In genomic region chr8:77724046-77724930, GRCm38 (mm10) we compare ENCODE assay signal across 8 mouse cellular contexts. TPM values are rescaled to one million over a fixed set of nuclear protein-coding genes. Genes with fewer than 3 reads are reported as not detected.
A peak's percentile ranks its signal among the peaks of the same experiment; 100 is the strongest.
DNase-seq lines count a peak whose midpoint lies in the region; ATAC-seq and TF ChIP-seq lines count a peak whose summit lies in the region.

Gene Ednra (minus strand): TSS chr8:77724464.

- 3% methylated on average over 27 of the region's 27 CpGs for WGBS in forebrain, embryonic 16.5 days

- peaks cover 11% of the 10 kb centered on the region for H3K4me1 ChIP-seq in E14TG2a.4 (replicated peaks; ENCODE audit: low read depth, low read length)
- H3K4me1 ChIP-seq in forebrain, embryonic 16.5 days (replicated peaks; ENCODE audit: control insufficient read depth, insufficient read depth, low read length): peaks cover 9% of the 10 kb centered on the region

- no peak for TF ChIP-seq CTCF in E14TG2a.4 (conservative IDR thresholded peaks at IDR 0.05; ENCODE audit: low read length)

- H3K9me3 ChIP-seq in E14TG2a.4 (ENCODE audit: low read length): no peaks in the 10 kb centered on the region
- H3K9me3 ChIP-seq in forebrain, embryonic 16.5 days (ENCODE audit: control insufficient read depth, low read length): no peaks in the 10 kb centered on the region

- peak within 1 kb of the TSS; percentile 66 for H3K4me2 ChIP-seq in forebrain, embryonic 16.5 days (ENCODE audit: low read length)

- peak within 1 kb of the TSS; percentile 30 for H3K9ac ChIP-seq in forebrain, embryonic 16.5 days (replicated peaks; ENCODE audit: low read depth, low read length)

- H3K27me3 ChIP-seq in E14TG2a.4 (ENCODE audit: insufficient read depth, low read length): peaks cover 34% of the 10 kb centered on the region
- H3K27me3 ChIP-seq in forebrain, embryonic 16.5 days (replicated peaks; ENCODE audit: control insufficient read depth, insufficient read depth, low read length): no peaks in the 10 kb centered on the region

- H3K4me3 ChIP-seq in E14TG2a.4 (replicated peaks; ENCODE audit: low read length): peak within 1 kb of the TSS; percentile 76
- H3K4me3 ChIP-seq in forebrain, embryonic 16.5 days (replicated peaks; ENCODE audit: low read length): peak within 1 kb of the TSS; percentile 37

- H3K27ac ChIP-seq in forebrain, embryonic 16.5 days (ENCODE audit: low read length): no peak within 1 kb of the TSS

- peak; percentile 89 for ATAC-seq in forebrain, embryonic 16.5 days

- peak; percentile 78 for DNase-seq in adrenal gland, postnatal 10 days
- DNase-seq in heart, postnatal 4 days: peak; percentile 78
- peak; percentile 31 to 56 for DNase-seq in layer of hippocampus, postnatal 10 days (ENCODE audit: low spot score in 2 of 2)
- peak; percentile 63 for DNase-seq in lung, postnatal 14 days
- DNase-seq in right cerebral cortex, postnatal 10 days (ENCODE audit: low spot score in 2 of 2): peak; percentile 43 to 50
- DNase-seq in c-Kit-positive CD71-positive TER-119-positive erythroid progenitor cells, embryonic 14.5 days (ENCODE audit: low spot score): no peak

- H3K36me3 ChIP-seq in E14TG2a.4 (ENCODE audit: insufficient read depth, low read length): no peaks in the 10 kb centered on the region
- H3K36me3 ChIP-seq in forebrain, embryonic 16.5 days (ENCODE audit: control insufficient read depth, insufficient read depth): no peaks in the 10 kb centered on the region

RNA-seq across cellular contexts. Expression of gene Ednra, which starts in this region (rescaled TPM):
- 10 to 100 TPM; 21.8 to 26.8 TPM for total RNA-seq in adrenal gland, postnatal 10 days (2021)
- polyA plus RNA-seq in forebrain, embryonic 16.5 days (2015; fragmentation: Nextera tagmentation; extraction: Ambion mirVana): 4.3 and 4.6 TPM in 2 replicates
- 10 to 100 TPM; 66.4 to 77.3 TPM for total RNA-seq in heart, postnatal 4 days (2021)
- total RNA-seq in layer of hippocampus, postnatal 10 days (2021): 1 to 10 TPM; 7.4 to 7.7 TPM
